Mouse (Mus musculus) mouse embryonic stem cell (cell line): ENCODE measurements around the gene 1700025C18Rik.

Experiments used
- in situ Hi-C, 2 experiments: fragments of 300-500 bp; cut with MboI; formaldehyde crosslinking; loops; 1 replicate in 1 of 2; 3 replicates in 1 of 2; pipeline ENCODE4 v1.14.3; 2019 to 2020; ENCODE audit warnings: low sequenced_read_pairs in 2 of 2, low pct_unique_long_range_greater_than_20kb in 1 of 2, mixed read lengths in 1 of 2; ENCODE audit not compliant: unreplicated experiment in 1 of 2

1700025C18Rik gene

GRCm38 (mm10) chr2:165090650-165091049, at the start of gene 1700025C18Rik:
Gene 1700025C18Rik (minus strand): TSS chr2:165090750.
- in situ Hi-C loops = no loop called here

GRCm38 (mm10) chr2:165136049-165136448, 45.5 kb upstream of the 1700025C18Rik start:
- in situ Hi-C loops = no loop called here

- in situ Hi-C loops = no loop called here
Observed at GRCm38 (mm10) chr2:165133566-165133965, 43.0 kb upstream of the 1700025C18Rik start.

- in situ Hi-C loops = no loop called here
Observed at GRCm38 (mm10) chr2:165131428-165131827, 40.9 kb upstream of the 1700025C18Rik start.

GRCm38 (mm10) chr2:165129189-165129588, 38.6 kb upstream of the 1700025C18Rik start:
- in situ Hi-C loops = no loop called here

- in situ Hi-C loops = no loop called here
Observed at GRCm38 (mm10) chr2:165126896-165127562, 36.5 kb upstream of the 1700025C18Rik start.

GRCm38 (mm10) chr2:165121206-165121840, 30.8 kb upstream of the 1700025C18Rik start:
- in situ Hi-C loops = no loop called here

- in situ Hi-C loops = no loop called here
Observed at GRCm38 (mm10) chr2:165120765-165121164, 30.2 kb upstream of the 1700025C18Rik start.

GRCm38 (mm10) chr2:165113733-165114132, 23.2 kb upstream of the 1700025C18Rik start:
- in situ Hi-C loops = no loop called here

GRCm38 (mm10) chr2:165112149-165112548, 21.6 kb upstream of the 1700025C18Rik start:
- in situ Hi-C loops = no loop called here

- in situ Hi-C loops = no loop called here
Observed at GRCm38 (mm10) chr2:165106585-165106984, 16.0 kb upstream of the 1700025C18Rik start.

GRCm38 (mm10) chr2:165105513-165106079, 15.0 kb upstream of the 1700025C18Rik start:
- in situ Hi-C loops = no loop called here

GRCm38 (mm10) chr2:165102920-165103319, 12.4 kb upstream of the 1700025C18Rik start:
- in situ Hi-C loops = no loop called here

GRCm38 (mm10) chr2:165100749-165101148, 10.2 kb upstream of the 1700025C18Rik start:
- in situ Hi-C loops = no loop called here

GRCm38 (mm10) chr2:165098861-165099260, 8.3 kb upstream of the 1700025C18Rik start:
- in situ Hi-C loops = no loop called here

GRCm38 (mm10) chr2:165096367-165096766, 5.8 kb upstream of the 1700025C18Rik start:
- in situ Hi-C loops = no loop called here

- in situ Hi-C loops = no loop called here
Observed at GRCm38 (mm10) chr2:165092393-165092792, 1.8 kb upstream of the 1700025C18Rik start.

- in situ Hi-C loops = no loop called here
Observed at GRCm38 (mm10) chr2:165091433-165091965, 949 bp upstream of the 1700025C18Rik start.

- in situ Hi-C loops = no loop called here
Observed at GRCm38 (mm10) chr2:165089470-165089869, 1.1 kb downstream of the 1700025C18Rik start.
